Comparison of ENCODE assay signal across 17 mouse cellular contexts in the genomic region with DNA sequence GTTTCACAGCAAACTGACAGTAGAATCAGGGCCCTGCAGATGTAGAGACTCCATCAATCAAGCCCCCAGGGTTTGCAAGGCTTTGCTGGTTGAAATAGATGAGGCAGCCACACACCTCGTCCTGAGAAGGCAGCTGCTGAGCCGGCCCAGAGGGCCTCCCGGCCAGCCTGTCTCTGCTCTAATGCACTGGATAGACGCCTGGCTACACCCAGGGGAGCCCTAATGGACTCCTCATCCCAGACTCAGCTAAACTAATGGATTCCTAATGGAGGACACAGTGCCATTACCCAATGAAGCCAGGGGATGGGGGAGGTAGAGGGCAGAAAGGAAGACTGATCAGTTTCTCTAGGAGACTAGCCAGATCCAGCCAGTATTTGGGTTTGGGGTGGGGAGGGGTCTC. TPM values are rescaled to one million over a fixed set of nuclear protein-coding genes. Genes with fewer than 3 reads are reported as not detected.
A peak's percentile ranks its signal among the peaks of the same experiment; 100 is the strongest.
DNase-seq lines count a peak whose midpoint lies in the region; ATAC-seq lines count a peak whose summit lies in the region.
"Had no signal": no experiment of that assay in that cellular context is flagged by ENCODE, and none has a peak within 500 bp of the region (broad histone marks: within the 10 kb centered on the region; RNA-seq: fewer than 3 reads in every experiment).

No protein-coding gene starts in this region.

- H3K9me3 ChIP-seq in hindbrain, embryonic 12.5 days (replicated peaks): no peaks in the 10 kb centered on the region
- H3K9me3 ChIP-seq in neural tube, embryonic 12.5 days: no peaks in the 10 kb centered on the region
- H3K9me3 ChIP-seq: embryonic facial prominence, embryonic 13.5 days; G1E; heart, embryonic 13.5 days; limb, embryonic 13.5 days had no signal

- no peaks in the 10 kb centered on the region for H3K36me3 ChIP-seq in hindbrain, embryonic 12.5 days
- no peaks in the 10 kb centered on the region for H3K36me3 ChIP-seq in neural tube, embryonic 12.5 days
- H3K36me3 ChIP-seq: embryonic facial prominence, embryonic 13.5 days; G1E; heart, embryonic 13.5 days; limb, embryonic 13.5 days had no signal

- no peak overlapping the region for H3K9ac ChIP-seq in hindbrain, embryonic 12.5 days
- H3K9ac ChIP-seq in neural tube, embryonic 12.5 days: no peak overlapping the region
- H3K9ac ChIP-seq: embryonic facial prominence, embryonic 13.5 days; forebrain, postnatal 0 days; heart, embryonic 13.5 days; limb, embryonic 13.5 days had no signal

- WGBS in hindbrain, embryonic 12.5 days: 28% methylated on average over 4 of the region's 4 CpGs
- WGBS in neural tube, embryonic 12.5 days: 16% methylated on average over 4 of the region's 4 CpGs

- no peak overlapping the region for H3K4me3 ChIP-seq in hindbrain, embryonic 12.5 days
- no peak overlapping the region for H3K4me3 ChIP-seq in neural tube, embryonic 12.5 days
- H3K4me3 ChIP-seq: embryonic facial prominence, embryonic 13.5 days; heart, embryonic 13.5 days; limb, embryonic 13.5 days had no signal

- peak; percentile 87 for ATAC-seq in hindbrain, embryonic 12.5 days (ENCODE audit: low FRiP score)
- ATAC-seq in neural tube, embryonic 12.5 days (ENCODE audit: low FRiP score, low read depth): peak; percentile 94
- ATAC-seq: activated CD4-positive, CD25-positive, alpha-beta regulatory T cell, adult 4 months; forebrain, postnatal 0 days; intestine, postnatal 0 days had no signal

- no peaks in the 10 kb centered on the region for H3K27me3 ChIP-seq in hindbrain, embryonic 12.5 days
- H3K27me3 ChIP-seq in neural tube, embryonic 12.5 days (replicated peaks): no peaks in the 10 kb centered on the region
- H3K27me3 ChIP-seq: embryonic facial prominence, embryonic 13.5 days; heart, embryonic 13.5 days had no signal

- H3K27ac ChIP-seq in hindbrain, embryonic 12.5 days: peak overlapping the region; percentile 82
- H3K27ac ChIP-seq in neural tube, embryonic 12.5 days: peak overlapping the region; percentile 64; the same call in 1 of the 2 replicates
- H3K27ac ChIP-seq: embryonic facial prominence, embryonic 13.5 days; heart, embryonic 13.5 days; limb, embryonic 13.5 days had no signal

- H3K4me2 ChIP-seq in hindbrain, embryonic 12.5 days (replicated peaks): no peak overlapping the region
- H3K4me2 ChIP-seq in neural tube, embryonic 12.5 days (replicated peaks): peak overlapping the region; percentile 22
- H3K4me2 ChIP-seq: embryonic facial prominence, embryonic 13.5 days; heart, embryonic 13.5 days; limb, embryonic 13.5 days had no signal

- DNase-seq in gastrocnemius, adult 18-20 months (ENCODE audit: low spot score): peak; percentile 36
- no peak for DNase-seq in gastrocnemius, adult 8-10 months (ENCODE audit: low spot score in 2 of 2)
- peak; percentile 4 for DNase-seq in embryo, embryonic 9.5 days (ENCODE audit: extremely low spot score)
- no peak for DNase-seq in B cell, adult 2 months
- no peak for DNase-seq in c-Kit-positive CD71-positive TER-119-positive erythroid progenitor cells, embryonic 14.5 days (ENCODE audit: low spot score)
- DNase-seq in lung, postnatal 14 days: no peak
- DNase-seq: forebrain, postnatal 0 days had no signal

- H3K4me1 ChIP-seq in hindbrain, embryonic 12.5 days: peaks cover 5% of the 10 kb centered on the region; the same call in 1 of the 2 replicates
- peaks cover 13% of the 10 kb centered on the region for H3K4me1 ChIP-seq in neural tube, embryonic 12.5 days
- H3K4me1 ChIP-seq: embryonic facial prominence, embryonic 13.5 days had no signal

RNA-seq across cellular contexts. Expression of a gene that starts 6.3 kb away (rescaled TPM):
- total RNA-seq in gastrocnemius, adult 18-20 months (2021): not detected
- total RNA-seq in gastrocnemius, adult 8-10 months (2022): not detected
- polyA plus RNA-seq in hindbrain, embryonic 12.5 days (2016; fragmentation: Nextera tagmentation; extraction: Ambion mirVana): not detected in 2 replicates
- polyA plus RNA-seq in neural tube, embryonic 12.5 days (2016; fragmentation: Nextera tagmentation; extraction: Ambion mirVana): not detected in 2 replicates
- total RNA-seq: forebrain, postnatal 0 days; G1E; layer of hippocampus, adult 8-10 months had no signal
- polyA plus RNA-seq: activated CD4-positive, CD25-positive, alpha-beta regulatory T cell, adult 4 months; embryonic facial prominence, embryonic 13.5 days; forebrain, postnatal 0 days; G1E; heart, embryonic 13.5 days; intestine, postnatal 0 days; limb, embryonic 13.5 days; lung, embryonic 16.5 days had no signal

RNA-seq across cellular contexts. Expression of a gene that starts 12.1 kb away (rescaled TPM):
- 10 to 100 TPM; 17.3 TPM for total RNA-seq in gastrocnemius, adult 18-20 months (2021)
- total RNA-seq in gastrocnemius, adult 8-10 months (2022): 10 to 100 TPM; 14.7 to 17.2 (median 16.0) TPM
- polyA plus RNA-seq in hindbrain, embryonic 12.5 days (2016; fragmentation: Nextera tagmentation; extraction: Ambion mirVana): 67.8 and 68.0 TPM in 2 replicates
- polyA plus RNA-seq in neural tube, embryonic 12.5 days (2016; fragmentation: Nextera tagmentation; extraction: Ambion mirVana): 60.0 and 62.4 TPM in 2 replicates
- polyA plus RNA-seq: G1E had no signal

RNA-seq across cellular contexts. Expression of a gene that starts 15.8 kb away (rescaled TPM):
- 1 to 10 TPM in 1 of 2 experiments, under 1 TPM in 1; 0.32 to 1.4 TPM for total RNA-seq in gastrocnemius, adult 18-20 months (2021)
- total RNA-seq in gastrocnemius, adult 8-10 months (2022): 1 to 10 TPM in 2 of 4 experiments, under 1 TPM in 1, not detected in 1; 0.44 to 2.6 (median 1.2) TPM
- 2.0 and 3.1 TPM in 2 replicates for polyA plus RNA-seq in hindbrain, embryonic 12.5 days (2016; fragmentation: Nextera tagmentation; extraction: Ambion mirVana)
- 1.4 and 1.6 TPM in 2 replicates for polyA plus RNA-seq in neural tube, embryonic 12.5 days (2016; fragmentation: Nextera tagmentation; extraction: Ambion mirVana)
- total RNA-seq: G1E had no signal
- polyA plus RNA-seq: activated CD4-positive, CD25-positive, alpha-beta regulatory T cell, adult 4 months; G1E had no signal

Comparison
In these comparisons a context has a peak if more than half of its experiments do, and no peak if none do; other contexts are left out.
1. DNase-seq: peak in gastrocnemius, adult 18-20 months (single experiment) and embryo, embryonic 9.5 days (single experiment); none in gastrocnemius, adult 8-10 months (0 of 2), B cell, adult 2 months (0 of 2), c-Kit-positive CD71-positive TER-119-positive erythroid progenitor cells, embryonic 14.5 days (single experiment) and lung, postnatal 14 days (single experiment).